Mouse (Mus musculus): Measurements from ENCODE around the gene Olfr1459. TPM values are rescaled to one million over a fixed set of nuclear protein-coding genes. Genes with fewer than 3 reads are reported as not detected.

Gene Olfr1459
- polyA plus RNA-seq (2015; fragmentation: Nextera tagmentation; extraction: Ambion mirVana): 0.03 TPM in 1 of 2 replicates, not detected in the other

GRCm38 (mm10) chr19:13149449-13149848 lies at the start of gene Olfr1459:
Gene Olfr1459 (minus strand): TSS chr19:13149549.
- Histone ChIP-seq H3K27me3 (replicated peaks) (no peaks in the 10 kb centered on the region), H3K27ac (replicated peaks) (no peak within 1 kb of the TSS), H3K4me1 (no peaks in the 10 kb centered on the region), H3K4me3 (replicated peaks) (no peak within 1 kb of the TSS), H3K9ac (replicated peaks) (no peak within 1 kb of the TSS), H3K4me2 (no peak within 1 kb of the TSS), H3K36me3 (no peaks in the 10 kb centered on the region), H3K9me3 (replicated peaks) (0 out of 2 replicates have a peak, but pooled peaks cover 11% of the 10 kb centered on the region)
- ATAC-seq (ENCODE audit: low FRiP score): no peak
- 82% methylated on average over 1 of the region's 1 CpGs for WGBS

GRCm38 (mm10) chr19:13185434-13185833 lies 36.1 kb upstream of the Olfr1459 start, which contains the start of gene Olfr1462:
Gene Olfr1462 (plus strand): TSS chr19:13185734.
- Histone ChIP-seq H3K4me2 (no peak within 1 kb of the TSS), H3K36me3 (no peaks in the 10 kb centered on the region), H3K9me3 (replicated peaks) (no peaks in the 10 kb centered on the region), H3K27ac (replicated peaks) (no peak within 1 kb of the TSS), H3K9ac (replicated peaks) (no peak within 1 kb of the TSS), H3K4me3 (replicated peaks) (no peak within 1 kb of the TSS), H3K4me1 (no peaks in the 10 kb centered on the region), H3K27me3 (replicated peaks) (no peaks in the 10 kb centered on the region)
- 93% methylated on average over 1 of the region's 1 CpGs for WGBS
- no peak for ATAC-seq (ENCODE audit: low FRiP score)

- Histone ChIP-seq H3K9ac (replicated peaks) (no peak within 1 kb of the TSS), H3K4me2 (no peak within 1 kb of the TSS), H3K4me1 (no peaks in the 10 kb centered on the region), H3K9me3 (replicated peaks) (no peaks in the 10 kb centered on the region), H3K4me3 (replicated peaks) (no peak within 1 kb of the TSS), H3K27ac (replicated peaks) (no peak within 1 kb of the TSS), H3K36me3 (no peaks in the 10 kb centered on the region), H3K27me3 (replicated peaks) (no peaks in the 10 kb centered on the region)
- ATAC-seq (ENCODE audit: low FRiP score): no peak
- 78% methylated on average over 1 of the region's 1 CpGs for WGBS
Measured at GRCm38 (mm10) chr19:13162700-13163099, 13.4 kb upstream of the Olfr1459 start, which contains the start of gene Olfr1461. Gene Olfr1461 (plus strand): TSS chr19:13163000.

GRCm38 (mm10) chr19:13106675-13107074 lies 42.7 kb downstream of the Olfr1459 start, which contains the start of gene Olfr1458:
Gene Olfr1458 (minus strand): TSS chr19:13106775.
- Histone ChIP-seq H3K36me3 (no peaks in the 10 kb centered on the region), H3K27ac (replicated peaks) (no peak within 1 kb of the TSS), H3K4me2 (no peak within 1 kb of the TSS), H3K27me3 (replicated peaks) (no peaks in the 10 kb centered on the region), H3K4me1 (no peaks in the 10 kb centered on the region), H3K9ac (replicated peaks) (no peak within 1 kb of the TSS), H3K4me3 (replicated peaks) (no peak within 1 kb of the TSS), H3K9me3 (replicated peaks) (peaks cover 9% of the 10 kb centered on the region; the same call in 1 of the 2 replicates)
- 91% methylated on average over 3 of the region's 3 CpGs for WGBS
- no peak for ATAC-seq (ENCODE audit: low FRiP score)

GRCm38 (mm10) chr19:13097791-13098190 lies 51.6 kb downstream of the Olfr1459 start, which contains the start of gene Olfr1457:
Gene Olfr1457 (minus strand): TSS chr19:13097891.
- Histone ChIP-seq H3K9me3 (replicated peaks) (0 out of 2 replicates have a peak, but pooled peaks cover 6% of the 10 kb centered on the region), H3K36me3 (no peaks in the 10 kb centered on the region), H3K27me3 (replicated peaks) (no peaks in the 10 kb centered on the region), H3K9ac (replicated peaks) (no peak within 1 kb of the TSS), H3K4me1 (no peaks in the 10 kb centered on the region), H3K27ac (replicated peaks) (no peak within 1 kb of the TSS), H3K4me2 (no peak within 1 kb of the TSS), H3K4me3 (replicated peaks) (no peak within 1 kb of the TSS)
- no peak for ATAC-seq (ENCODE audit: low FRiP score)
- 82% methylated on average over 2 of the region's 2 CpGs for WGBS

GRCm38 (mm10) chr19:13093908-13094307 lies 55.4 kb downstream of the Olfr1459 start:
- H3K4me1 ChIP-seq: no peaks in the 10 kb centered on the region
- H3K4me2 ChIP-seq: no peak overlapping the region
- no peaks in the 10 kb centered on the region for H3K27me3 ChIP-seq (replicated peaks)
- no peak overlapping the region for H3K9ac ChIP-seq (replicated peaks)
- no peak overlapping the region for H3K27ac ChIP-seq (replicated peaks)
- no peak for ATAC-seq (ENCODE audit: low FRiP score)
- H3K9me3 ChIP-seq (replicated peaks): peaks cover 6% of the 10 kb centered on the region; the same call in 1 of the 2 replicates
- no peaks in the 10 kb centered on the region for H3K36me3 ChIP-seq
- no peak overlapping the region for H3K4me3 ChIP-seq (replicated peaks)
- 91% methylated on average over 1 of the region's 1 CpGs for WGBS

Other genes starting within 250 kb of the Olfr1459 start
- gene Olfr1447, start 245.8 kb downstream of the Olfr1459 start, polyA plus RNA-seq (2015; fragmentation: Nextera tagmentation; extraction: Ambion mirVana): not detected in 2 replicates
- gene Olfr1448, start 225.1 kb downstream of the Olfr1459 start, polyA plus RNA-seq (2015; fragmentation: Nextera tagmentation; extraction: Ambion mirVana): not detected in 2 replicates
- not detected in 2 replicates for gene Olfr1449, start 218.7 kb downstream of the Olfr1459 start, polyA plus RNA-seq (2015; fragmentation: Nextera tagmentation; extraction: Ambion mirVana)
- not detected in 2 replicates for gene Olfr1450, start 199.3 kb downstream of the Olfr1459 start, polyA plus RNA-seq (2015; fragmentation: Nextera tagmentation; extraction: Ambion mirVana)
- not detected in 2 replicates for gene Olfr1451, start 154.5 kb downstream of the Olfr1459 start, polyA plus RNA-seq (2015; fragmentation: Nextera tagmentation; extraction: Ambion mirVana)
- gene Olfr1453, start 121.2 kb downstream of the Olfr1459 start, polyA plus RNA-seq (2015; fragmentation: Nextera tagmentation; extraction: Ambion mirVana): not detected in 2 replicates
- not detected in 2 replicates for gene Olfr1454, start 88.9 kb downstream of the Olfr1459 start, polyA plus RNA-seq (2015; fragmentation: Nextera tagmentation; extraction: Ambion mirVana)
- not detected in 2 replicates for gene Olfr1457, start 51.7 kb downstream of the Olfr1459 start, polyA plus RNA-seq (2015; fragmentation: Nextera tagmentation; extraction: Ambion mirVana)
- gene Olfr1458, start 42.8 kb downstream of the Olfr1459 start, polyA plus RNA-seq (2015; fragmentation: Nextera tagmentation; extraction: Ambion mirVana): not detected in 2 replicates
- gene Olfr1461, start 13.5 kb upstream of the Olfr1459 start, polyA plus RNA-seq (2015; fragmentation: Nextera tagmentation; extraction: Ambion mirVana): not detected in 2 replicates
- gene Olfr1462, start 36.2 kb upstream of the Olfr1459 start, polyA plus RNA-seq (2015; fragmentation: Nextera tagmentation; extraction: Ambion mirVana): not detected in 2 replicates
- not detected in 2 replicates for gene Olfr1463, start 81.8 kb upstream of the Olfr1459 start, polyA plus RNA-seq (2015; fragmentation: Nextera tagmentation; extraction: Ambion mirVana)
- not detected in 2 replicates for gene Olfr1465, start 166.0 kb upstream of the Olfr1459 start, polyA plus RNA-seq (2015; fragmentation: Nextera tagmentation; extraction: Ambion mirVana)
- not detected in 2 replicates for gene Olfr1466, start 189.3 kb upstream of the Olfr1459 start, polyA plus RNA-seq (2015; fragmentation: Nextera tagmentation; extraction: Ambion mirVana)
- not detected in 2 replicates for gene Olfr1467, start 212.7 kb upstream of the Olfr1459 start, polyA plus RNA-seq (2015; fragmentation: Nextera tagmentation; extraction: Ambion mirVana)

Data from neural tube, embryonic 15.5 days (tissue).